Mouse (Mus musculus) heart, postnatal 0 days (tissue): Measurements from ENCODE around the gene Ulk2. TPM values are rescaled to one million over a fixed set of nuclear protein-coding genes. Genes with fewer than 3 reads are reported as not detected.
A peak's percentile ranks its signal among the peaks of the same experiment; 100 is the strongest.
"Not testable (repeated sequence)": the region's sequence is repeated elsewhere in the genome, so short reads cannot be mapped to it uniquely, and the experiment has no call there.

ENCODE experiments used
- ATAC-seq: fragments of 200-750 bp; cut with Nextera tagmentation; 2 replicates; pipeline ENCODE4 v1.8.0; 2017; ENCODE audit warnings: low read depth, moderate number of reproducible peaks, moderate library complexity; ENCODE audit not compliant: insufficient read depth
- DNase-seq: peaks from one replicate; pipeline ENCODE4 v3.0.0-alpha.2; 2016; ENCODE audit warnings: low spot score
- H3K27ac ChIP-seq: fragments of 300-500 bp; sonication (generic); 2 replicates; pipeline ENCODE4 v1.5.1; 2014; ENCODE audit warnings: low read depth, mild to moderate bottlenecking
- H3K27me3 ChIP-seq: fragments of 300-500 bp; sonication (generic); 2 replicates; pipeline ENCODE4 v1.6.1; 2014; ENCODE audit warnings: low read length, mixed read lengths; ENCODE audit not compliant: control insufficient read depth, insufficient read depth
- H3K36me3 ChIP-seq: fragments of 300-500 bp; sonication (generic); replicated peaks from 2 replicates; pipeline ENCODE4 v1.6.1; 2014; ENCODE audit warnings: low read length, mixed read lengths; ENCODE audit not compliant: control insufficient read depth, insufficient read depth
- H3K4me1 ChIP-seq: fragments of 300-500 bp; sonication (generic); 2 replicates; pipeline ENCODE4 v1.6.1; 2014; ENCODE audit warnings: antibody characterized with exemption; ENCODE audit not compliant: control insufficient read depth, insufficient read depth
- H3K4me2 ChIP-seq: fragments of 300-500 bp; sonication (generic); 2 replicates; pipeline ENCODE4 v1.6.1; 2014; ENCODE audit warnings: low read depth, mild to moderate bottlenecking, low read length, moderate library complexity
- H3K4me3 ChIP-seq: fragments of 300-500 bp; sonication (generic); 2 replicates; pipeline ENCODE4 v1.5.1; 2014; ENCODE audit warnings: low read depth, low read length
- H3K9ac ChIP-seq: fragments of 300-500 bp; sonication (generic); replicated peaks from 2 replicates; pipeline ENCODE4 v1.6.1; 2014; ENCODE audit warnings: low read depth, low read length, mixed read lengths
- H3K9me3 ChIP-seq: fragments of 300-500 bp; sonication (generic); replicated peaks from 2 replicates; pipeline ENCODE4 v1.6.1; 2016; ENCODE audit warnings: low read length; ENCODE audit not compliant: control insufficient read depth
- CTCF ChIP-seq: IDR thresholded peaks from 2 replicates; pipeline ENCODE4 v1.5.1; 2016; ENCODE audit warnings: antibody characterized with exemption, control low read depth, low read depth
- EP300 ChIP-seq: IDR thresholded peaks from 2 replicates; pipeline ENCODE4 v1.6.1; 2016; ENCODE audit warnings: antibody characterized with exemption, low read depth
- WGBS: fragments of 180-500 bp; shearing (Covaris S2); extraction: QIAGEN DNeasy Blood & Tissue Kit; methylation state at CpG from one replicate; pipeline ENCODE4 v1.1.7; 2014; 5-methylcytosine and 5-hydroxymethylcytosine counted together
- polyA plus RNA-seq: library from polyadenylated mRNA; unstranded; fragments of >200 nt; fragmentation: Nextera tagmentation; extraction: Ambion mirVana; gene quantifications from 2 replicates; pipeline ENCODE4 v1.2.1, GENCODE M21; 2015
- total RNA-seq: library from RNA; depleted of rRNA; stranded (reverse); fragments of >200 nt; gene quantifications from 2 replicates; pipeline ENCODE4 v1.2.3, GENCODE M21; 2014; ENCODE audit warnings: low replicate concordance

Gene Ulk2
- total and polyA plus RNA-seq, 2 experiments from 2014 or later = 8.6 to 41.0 TPM

GRCm38 (mm10) chr11:61793441-61793840, 61.4 kb downstream of the Ulk2 start:
- H3K4me2 ChIP-seq = no peak overlapping the region
- DNase-seq (no peak), ATAC-seq (no peak)
- no peak for TF ChIP-seq CTCF
- no peak for TF ChIP-seq EP300
- no peaks in the 10 kb centered on the region for H3K27me3 ChIP-seq
- no peaks in the 10 kb centered on the region for H3K9me3 ChIP-seq
- H3K4me3 ChIP-seq = no peak overlapping the region
- WGBS = 80% methylated on average over 1 of the region's 1 CpGs
- H3K9ac ChIP-seq = no peak overlapping the region
- H3K36me3 ChIP-seq = peaks cover 51% of the 10 kb centered on the region
- H3K4me1 ChIP-seq = no peaks in the 10 kb centered on the region
- no peak overlapping the region for H3K27ac ChIP-seq

GRCm38 (mm10) chr11:61788550-61788949, 66.3 kb downstream of the Ulk2 start:
- H3K4me2 ChIP-seq = no peak overlapping the region
- H3K36me3 ChIP-seq = peaks cover 65% of the 10 kb centered on the region
- H3K9me3 ChIP-seq = no peaks in the 10 kb centered on the region

GRCm38 (mm10) chr11:61782526-61782925, 72.3 kb downstream of the Ulk2 start:
- H3K36me3 ChIP-seq = peaks cover 62% of the 10 kb centered on the region
- H3K4me3 ChIP-seq = not testable (repeated sequence)
- WGBS = 93% methylated on average over 3 of the region's 3 CpGs

More at GRCm38 (mm10) chr11:61788550-61788949, 66.3 kb downstream of the Ulk2 start:
- TF ChIP-seq CTCF (no peak), EP300 (no peak)
- Histone ChIP-seq H3K4me3 (no peak overlapping the region), H3K9ac (no peak overlapping the region), H3K27me3 (no peaks in the 10 kb centered on the region), H3K4me1 (no peaks in the 10 kb centered on the region), H3K27ac (no peak overlapping the region)
- ATAC-seq (no peak), DNase-seq (no peak)
- 91% methylated on average over 1 of the region's 1 CpGs for WGBS

GRCm38 (mm10) chr11:61774551-61775149, 80.2 kb downstream of the Ulk2 start:
- WGBS = 83% methylated on average over 4 of the region's 4 CpGs
- Histone ChIP-seq H3K36me3 (peaks cover 42% of the 10 kb centered on the region), H3K9me3 (no peaks in the 10 kb centered on the region), H3K4me1 (no peaks in the 10 kb centered on the region), H3K4me3 (no peak overlapping the region), H3K27me3 (no peaks in the 10 kb centered on the region), H3K4me2 (no peak overlapping the region), H3K27ac (no peak overlapping the region), H3K9ac (no peak overlapping the region)
- ATAC-seq (no peak), DNase-seq (no peak)
- TF ChIP-seq EP300 = no peak

More at GRCm38 (mm10) chr11:61782526-61782925, 72.3 kb downstream of the Ulk2 start:
- not testable (repeated sequence) for H3K4me1 ChIP-seq, H3K4me2 ChIP-seq, H3K9me3 ChIP-seq, H3K27ac ChIP-seq, H3K27me3 ChIP-seq, ATAC-seq, DNase-seq, H3K9ac ChIP-seq

GRCm38 (mm10) chr11:61761584-61762407, 93.1 kb downstream of the Ulk2 start, which contains the start of gene Prpsap2:
Gene Prpsap2, minus strand, starts transcription at chr11:61762088.
- H3K9me3 ChIP-seq = no peaks in the 10 kb centered on the region
- peak within 1 kb of the TSS; percentile 88 for H3K27ac ChIP-seq
- peak within 1 kb of the TSS; percentile 79 for H3K9ac ChIP-seq
- peak within 1 kb of the TSS; percentile 78 for H3K4me3 ChIP-seq
- H3K4me2 ChIP-seq = peak within 1 kb of the TSS; percentile 69
- peaks cover 3% of the 10 kb centered on the region; the same call in 1 of the 2 replicates for H3K36me3 ChIP-seq
- TF ChIP-seq CTCF = no peak
- no peak for TF ChIP-seq EP300
- under 1% methylated on average over 51 of the region's 51 CpGs for WGBS
- H3K27me3 ChIP-seq = no peaks in the 10 kb centered on the region
- peak; percentile 98 for ATAC-seq
- no peaks in the 10 kb centered on the region; the same call in 1 of the 2 replicates for H3K4me1 ChIP-seq
- DNase-seq = peak; percentile 97
